Mouse (Mus musculus) olfactory bulb, adult 2 months (tissue): ENCODE measurements at regions not wholly inside any gene's neighbourhood (a gene's known extent, or its start where the extent isn't known, plus 50 kb on each side); places are given as distances from the start of the nearest gene placed in this dataset.

Experiments
- CTCF ChIP-seq: fragments of 200-500 bp; IDR thresholded peaks from 2 replicates; pipeline ENCODE4 v1.5.1; 2012; ENCODE audit warnings: low read depth, mild to moderate bottlenecking, low read length, moderate library complexity; ENCODE audit not compliant: insufficient read depth
- POLR2A ChIP-seq: fragments of 200-500 bp; IDR thresholded peaks from 2 replicates; pipeline ENCODE4 v1.6.1; 2012; ENCODE audit warnings: mild to moderate bottlenecking, low read depth, low read length, moderate library complexity; ENCODE audit not compliant: insufficient read depth

GRCm38 (mm10) chr1:177612546-177612945 is 117.1 kb upstream of the 1700016C15Rik start:
- TF ChIP-seq CTCF = no peak
- TF ChIP-seq POLR2A = no peak
